Mouse (Mus musculus): ENCODE measurements around the gene Gm20837.
"Not testable (repeated sequence)": the region's sequence is repeated elsewhere in the genome, so short reads cannot be mapped to it uniquely, and the experiment has no call there.

The Gm20837 gene

DNA sequence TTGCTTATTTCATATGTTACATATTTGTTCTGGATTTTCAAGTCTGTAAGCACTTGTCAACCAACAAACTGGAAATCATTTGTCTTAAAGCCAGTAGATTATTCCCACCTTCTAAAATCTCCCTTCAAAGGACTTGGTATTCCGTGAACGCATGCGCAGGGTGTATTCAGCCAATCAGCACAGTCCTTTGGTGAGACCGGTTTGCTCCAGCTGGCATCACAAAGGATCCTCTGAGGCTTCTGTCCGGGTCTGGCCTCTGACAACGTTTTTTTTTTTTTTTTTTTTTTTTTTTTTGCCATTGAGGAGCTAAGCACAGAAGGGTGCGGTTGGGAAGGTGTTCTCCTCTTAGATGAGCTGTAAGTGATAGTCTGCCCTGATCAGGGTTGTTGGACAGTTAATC, at the start of gene Gm20837:
TSS of gene Gm20837 (plus strand) at position 301 of the 400 bp plus-strand sequence.
- not testable (repeated sequence) for DNase-seq (ENCODE audit: low spot score)

Data from left cerebral cortex, adult 11 months (tissue).